Mouse (Mus musculus) heart, adult 2 months (tissue): ENCODE data around the gene Cdc42ep4.

Source experiments
- CTCF ChIP-seq: fragments of 200-600 bp; IDR thresholded peaks from 2 replicates; pipeline ENCODE4 v1.8.1; 2022; ENCODE audit warnings: antibody characterized with exemption, mild to moderate bottlenecking, moderate library complexity
- EP300 ChIP-seq: fragments of 200-500 bp; IDR thresholded peaks from 2 replicates; pipeline ENCODE4 v1.6.1; 2011; ENCODE audit warnings: low read depth, low read length, control low read depth; ENCODE audit not compliant: insufficient read depth
- POLR2A ChIP-seq: fragments of 200-500 bp; IDR thresholded peaks from 2 replicates; pipeline ENCODE4 v1.6.1; 2011; ENCODE audit warnings: mild to moderate bottlenecking, low read depth, low read length, control low read depth; ENCODE audit not compliant: insufficient read depth

DNA sequence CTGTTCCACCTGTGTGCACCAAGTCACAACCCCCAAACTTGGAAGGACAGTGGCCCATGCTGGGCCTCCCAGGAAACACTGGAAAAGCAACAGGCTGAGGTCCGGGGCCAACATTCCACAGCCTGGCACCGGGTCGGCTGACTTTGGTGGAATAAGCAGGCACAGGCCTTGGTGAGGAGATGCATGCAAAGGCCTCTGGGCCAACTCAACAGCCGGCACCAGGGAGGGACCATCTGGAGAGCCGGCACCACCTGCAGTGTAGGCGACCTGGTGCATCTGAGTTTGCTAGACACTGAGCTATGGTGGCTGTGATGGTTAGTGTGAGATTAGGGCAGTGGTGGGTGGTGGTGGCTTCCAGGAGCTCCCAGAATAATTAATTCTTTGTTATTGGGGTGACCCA is 46.3 kb upstream of the Cdc42ep4 start:
- TF ChIP-seq CTCF (no peak), POLR2A (no peak), EP300 (no peak)
